Mouse (Mus musculus) right cerebral cortex, postnatal 36 days (tissue): ENCODE results near the gene Scube1.

Experiments used
- DNase-seq, 2 experiments: peaks; one replicate each; pipeline ENCODE4 v3.0.0; 2022; ENCODE audit warnings: low spot score in 2 of 2, mixed read lengths in 1 of 2

Gene Scube1

DNA sequence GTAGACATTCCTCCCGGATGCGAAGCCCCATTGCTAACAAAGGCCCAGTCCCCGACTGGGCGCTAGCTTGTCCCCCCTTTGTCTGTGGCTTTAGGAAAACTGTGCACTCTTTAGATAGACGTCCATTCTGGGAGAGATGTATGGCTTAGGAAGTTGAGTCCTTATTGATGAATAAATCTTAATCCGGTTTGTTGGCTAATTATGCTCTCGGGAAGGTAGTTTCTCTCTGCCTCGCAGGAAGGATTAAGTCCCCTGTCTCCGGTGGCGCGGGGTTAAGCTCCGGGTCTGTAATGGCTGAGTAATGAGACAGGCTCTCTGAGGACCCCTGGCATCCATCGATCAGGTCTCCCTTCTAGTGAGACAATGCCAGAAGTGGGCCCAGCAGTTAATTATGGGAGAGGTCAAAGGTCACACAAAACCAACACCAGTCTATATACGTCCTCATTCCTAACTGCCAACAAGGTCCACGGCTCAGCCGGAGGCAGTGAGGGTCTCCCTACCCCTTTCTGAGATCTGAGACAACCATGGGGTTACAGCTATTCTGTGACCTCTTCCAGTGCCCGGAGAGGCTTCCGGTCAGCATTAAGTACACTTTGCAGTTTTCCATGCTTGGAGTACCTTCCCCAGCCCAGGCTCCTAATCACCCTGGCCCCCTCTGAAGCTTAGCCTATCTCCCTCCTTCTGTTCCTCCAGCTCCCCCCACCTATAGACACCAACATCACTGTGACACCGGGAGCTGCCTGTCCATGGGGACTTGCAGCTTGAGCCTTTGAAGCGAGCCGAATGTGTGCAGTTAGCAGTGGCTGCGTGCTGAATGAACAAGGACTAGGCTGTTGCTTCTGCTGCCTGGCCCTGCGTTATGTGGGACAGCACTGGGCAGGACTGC, 14.7 kb downstream of the Scube1 start:
- no peak for DNase-seq

DNA sequence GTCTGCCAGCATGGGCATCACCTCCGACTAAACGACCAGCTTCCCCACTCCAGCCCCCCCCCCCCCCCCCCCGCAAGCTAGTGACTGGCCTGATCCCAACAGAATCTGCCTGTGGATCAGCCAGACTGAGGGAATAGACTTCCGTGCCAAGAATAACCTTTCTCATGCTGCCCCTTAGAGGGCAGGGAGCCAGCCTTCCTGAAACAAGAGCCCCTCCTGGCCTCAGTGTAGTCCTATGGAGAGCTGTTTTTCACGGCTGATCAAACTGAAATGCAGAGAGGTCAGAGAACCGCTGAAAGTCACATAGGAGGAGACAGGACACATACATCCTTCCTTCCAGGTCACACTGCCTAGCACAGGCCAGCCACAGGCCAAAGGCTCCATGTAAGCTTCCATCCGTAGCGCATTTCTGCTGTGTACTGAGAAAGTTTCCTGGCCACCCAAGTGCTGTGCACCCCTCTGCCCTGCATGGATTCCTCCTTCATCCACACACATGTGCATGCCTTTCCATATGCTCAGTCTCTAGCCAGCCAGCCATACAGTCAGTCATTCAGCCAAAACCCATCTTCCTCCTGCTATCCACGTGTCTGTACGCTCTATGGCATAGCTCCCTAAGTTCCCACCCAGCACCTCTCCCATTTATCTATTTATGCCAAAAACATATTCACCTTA, 18.2 kb downstream of the Scube1 start:
- DNase-seq = no peak

DNA sequence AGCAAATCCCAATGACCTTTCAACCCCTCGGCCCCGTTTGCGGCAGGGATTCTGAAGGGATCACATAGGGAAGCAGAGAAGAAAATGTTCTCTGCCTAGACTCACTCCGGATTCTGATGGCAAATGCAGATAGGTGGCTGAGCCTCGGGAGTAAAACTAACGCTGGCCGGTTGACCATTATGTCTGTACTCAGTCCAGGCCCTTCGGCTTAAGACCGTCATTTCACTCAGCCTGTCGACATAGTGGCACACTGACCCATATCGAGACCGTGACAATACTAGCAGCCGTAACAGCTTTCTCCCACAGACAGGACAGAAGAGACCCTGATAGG, 24.3 kb downstream of the Scube1 start:
- no peak for DNase-seq

GRCm38 (mm10) chr15:83699834-83700592, 24.8 kb downstream of the Scube1 start:
- DNase-seq = no peak

- no peak for DNase-seq
Measured at GRCm38 (mm10) chr15:83699132-83699833, 25.5 kb downstream of the Scube1 start.

GRCm38 (mm10) chr15:83696681-83697381, 28.0 kb downstream of the Scube1 start:
- no peak for DNase-seq

GRCm38 (mm10) chr15:83695159-83695558, 29.7 kb downstream of the Scube1 start:
- DNase-seq = no peak

GRCm38 (mm10) chr15:83691901-83692361, 32.9 kb downstream of the Scube1 start:
- no peak for DNase-seq

GRCm38 (mm10) chr15:83689946-83690345, 34.9 kb downstream of the Scube1 start:
- DNase-seq = no peak

GRCm38 (mm10) chr15:83686601-83687000, 38.2 kb downstream of the Scube1 start:
- no peak for DNase-seq

- no peak for DNase-seq
Measured at GRCm38 (mm10) chr15:83685950-83686349, 38.9 kb downstream of the Scube1 start.

DNA sequence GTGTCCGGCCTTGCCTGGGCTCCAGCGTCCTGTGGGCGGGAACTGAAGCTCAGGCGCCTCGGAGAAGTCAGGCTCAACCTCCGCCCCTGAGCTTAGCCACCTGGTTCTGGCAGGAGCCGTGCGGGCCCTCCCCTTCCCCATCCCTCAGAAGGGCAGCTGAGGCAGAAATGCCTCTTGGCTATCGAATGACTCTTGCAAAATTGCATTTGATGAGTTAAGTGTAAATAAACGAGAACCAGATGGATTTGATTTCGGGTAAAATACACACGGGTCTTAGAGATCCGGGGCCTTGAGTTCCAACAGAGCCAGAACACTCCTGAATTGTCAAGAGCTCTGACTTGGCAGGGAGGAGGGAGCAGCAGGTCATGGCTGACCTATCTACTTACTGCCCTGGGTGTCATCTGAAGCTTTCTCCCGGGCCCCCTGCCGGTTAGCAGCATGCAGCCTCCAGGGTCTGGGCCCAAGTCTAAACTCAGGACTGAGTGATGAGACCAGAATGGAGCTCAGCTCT, 41.7 kb downstream of the Scube1 start:
- DNase-seq = no peak

DNA sequence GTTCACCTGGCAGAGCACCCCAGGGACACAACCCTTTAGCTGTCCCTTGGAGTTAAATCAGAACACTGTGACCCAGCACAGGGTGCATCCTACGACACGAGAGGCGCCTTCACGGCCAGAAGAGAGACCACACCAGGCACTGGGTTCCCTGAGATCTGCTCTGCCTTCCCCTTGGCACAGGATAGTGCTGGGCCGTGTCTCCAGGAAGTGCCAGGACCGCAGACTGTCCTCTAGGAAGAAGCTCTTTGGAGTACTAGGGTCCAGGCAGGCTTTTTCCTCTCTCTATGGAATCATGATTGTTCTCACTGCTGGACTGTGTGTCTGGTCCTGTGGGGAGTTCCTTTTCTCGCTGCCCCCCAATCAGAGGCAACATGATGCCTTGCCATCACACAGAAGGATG, 44.5 kb downstream of the Scube1 start:
- DNase-seq = no peak

DNA sequence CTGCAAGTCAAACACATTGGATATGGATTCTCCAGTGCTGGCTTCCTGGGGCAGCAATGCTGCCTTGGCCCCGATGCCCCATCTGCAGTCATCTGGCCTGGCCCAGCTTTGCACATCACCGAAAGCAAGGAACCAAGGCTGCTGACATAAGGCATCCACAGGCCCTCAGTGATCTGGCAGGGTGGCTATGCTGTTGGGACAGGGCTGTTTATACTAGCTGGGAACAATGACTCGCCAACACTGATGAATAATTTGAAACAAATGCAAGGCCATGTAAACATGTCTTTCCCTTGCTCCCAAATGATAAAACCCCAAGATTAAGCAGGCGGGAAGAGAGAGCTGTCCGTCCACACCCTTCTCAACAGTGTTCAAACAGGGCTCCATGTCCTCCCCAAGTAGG, 45.1 kb downstream of the Scube1 start:
- DNase-seq = no peak

GRCm38 (mm10) chr15:83678606-83679005, 46.2 kb downstream of the Scube1 start:
- DNase-seq = no peak

DNA sequence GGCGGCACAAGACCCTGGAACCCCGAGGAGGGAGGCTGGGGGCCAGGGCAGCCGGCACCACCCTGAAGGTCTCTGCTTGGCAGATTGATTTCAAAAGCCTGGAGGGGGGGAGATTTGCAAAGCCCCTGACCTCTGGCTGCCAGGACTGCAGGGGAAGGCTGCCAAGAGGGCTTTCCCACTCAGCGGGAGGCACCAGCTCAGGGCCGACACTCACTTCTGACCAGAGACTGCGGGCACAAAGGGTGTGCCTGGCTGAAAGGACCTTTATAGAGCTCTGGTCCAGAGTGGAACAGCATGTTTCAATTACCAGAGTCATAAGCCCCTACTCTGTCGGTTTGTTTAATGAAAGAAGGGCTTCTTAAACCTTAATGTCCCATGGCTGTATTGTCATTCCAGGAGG, 46.7 kb downstream of the Scube1 start:
- no peak for DNase-seq

- no peak for DNase-seq
Measured at GRCm38 (mm10) chr15:83677098-83677497, 47.7 kb downstream of the Scube1 start.

DNA sequence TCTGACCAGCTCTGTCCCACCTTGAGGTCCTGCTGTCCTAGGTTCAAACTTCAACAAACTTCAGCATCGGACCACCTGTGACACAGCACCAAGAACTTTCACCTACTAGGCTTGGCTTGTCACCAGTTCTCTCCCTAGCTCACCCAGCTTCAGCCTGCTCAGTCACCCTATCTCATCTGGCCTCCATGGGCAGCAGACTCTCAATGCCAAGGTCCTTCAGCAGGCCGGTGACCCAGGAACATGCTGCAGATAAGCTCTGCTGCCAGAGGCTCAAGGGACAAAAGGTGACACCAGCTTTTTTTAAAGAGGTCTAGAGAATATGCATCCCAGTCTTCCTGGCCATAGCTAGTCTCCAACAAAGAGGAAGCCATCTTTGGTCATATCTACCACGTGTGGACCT, 48.5 kb downstream of the Scube1 start:
- DNase-seq = no peak

- no peak for DNase-seq
Measured at GRCm38 (mm10) chr15:83673621-83674020, 51.2 kb downstream of the Scube1 start.

DNA sequence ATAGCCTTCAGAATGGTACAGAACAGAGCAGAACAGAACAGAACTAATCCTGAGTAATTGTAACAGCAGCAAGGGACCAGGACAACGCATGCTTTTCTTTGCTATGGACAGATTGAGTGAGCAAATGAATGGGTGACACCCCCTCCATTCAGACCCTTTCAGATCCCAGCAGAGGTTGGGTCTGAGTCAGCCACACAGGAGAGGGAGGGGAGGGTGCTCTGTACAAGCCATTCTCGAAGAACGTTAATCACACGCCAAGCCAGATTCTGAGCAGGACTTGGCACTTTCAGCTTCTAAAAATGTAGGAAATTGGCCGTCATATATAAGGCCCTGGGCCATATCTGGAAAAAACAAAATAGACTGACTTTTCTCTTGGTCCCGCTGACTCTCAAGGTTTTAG, 57.3 kb downstream of the Scube1 start:
- DNase-seq = peak in 1 of 2 experiments; percentile 12

DNA sequence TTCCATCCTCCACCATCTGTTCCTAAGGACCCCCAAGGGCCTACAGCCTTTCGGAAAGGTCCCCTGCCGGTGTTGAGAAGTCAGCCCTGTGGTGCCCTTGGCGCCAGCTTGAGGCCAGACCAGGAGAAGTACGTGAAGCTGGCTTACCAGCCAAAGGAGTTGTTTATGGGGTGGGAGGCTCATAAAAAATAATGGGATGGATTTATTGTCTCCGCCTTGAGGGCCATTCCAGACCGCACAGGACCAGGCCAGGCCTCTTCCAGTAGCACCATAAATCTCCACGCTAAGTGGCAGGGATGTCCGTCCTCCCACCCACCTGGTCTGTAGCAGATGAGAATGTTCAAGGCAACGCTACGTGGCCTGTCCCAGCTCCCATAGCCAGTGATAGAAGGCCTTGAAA, 58.4 kb downstream of the Scube1 start:
- no peak for DNase-seq
